Mouse (Mus musculus): ENCODE data around the gene Arsk.

Arsk gene

GRCm38 (mm10) chr13:76098493-76099303 lies at the start of gene Arsk, which contains the start of gene Ttc37:
Gene Arsk, minus strand, starts transcription at chr13:76098660.
Gene Ttc37, plus strand, starts transcription at chr13:76098734.
- peak; percentile 91 for DNase-seq

DNA sequence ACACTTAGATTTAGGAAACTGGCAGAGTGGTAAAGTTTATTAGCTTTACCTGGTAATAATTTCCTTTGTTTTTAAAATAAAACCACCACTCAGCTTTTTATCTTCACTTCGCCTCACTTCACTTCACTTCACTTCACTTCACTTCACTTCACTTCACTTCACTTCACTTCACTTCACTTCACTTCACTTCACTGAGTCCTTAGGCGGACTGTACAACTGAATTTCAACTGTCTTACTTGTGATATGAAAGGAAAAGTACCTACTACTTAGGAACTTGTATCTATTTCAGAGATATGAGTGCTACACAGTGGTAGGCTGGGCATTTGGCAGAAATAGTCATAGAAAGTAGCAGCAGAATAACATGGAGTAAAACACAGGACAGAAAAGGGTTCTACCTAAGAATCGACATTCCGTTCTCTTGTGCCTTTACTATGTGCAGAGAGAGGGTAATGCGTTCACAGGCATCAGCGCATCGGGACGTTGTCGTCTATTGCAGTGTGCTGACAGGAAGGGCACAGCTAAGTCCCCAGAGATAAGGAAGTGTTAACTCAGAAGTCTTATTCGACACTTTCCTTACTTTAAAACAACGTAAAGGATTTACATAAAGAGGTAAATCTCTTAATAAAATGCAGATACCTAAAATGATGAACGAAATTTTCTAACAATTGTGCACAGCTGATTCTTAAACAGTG lies 42.8 kb upstream of the Arsk start:
- DNase-seq: no peak

- no peak for DNase-seq
Observed at GRCm38 (mm10) chr13:76138862-76139261, 40.4 kb upstream of the Arsk start.

DNA sequence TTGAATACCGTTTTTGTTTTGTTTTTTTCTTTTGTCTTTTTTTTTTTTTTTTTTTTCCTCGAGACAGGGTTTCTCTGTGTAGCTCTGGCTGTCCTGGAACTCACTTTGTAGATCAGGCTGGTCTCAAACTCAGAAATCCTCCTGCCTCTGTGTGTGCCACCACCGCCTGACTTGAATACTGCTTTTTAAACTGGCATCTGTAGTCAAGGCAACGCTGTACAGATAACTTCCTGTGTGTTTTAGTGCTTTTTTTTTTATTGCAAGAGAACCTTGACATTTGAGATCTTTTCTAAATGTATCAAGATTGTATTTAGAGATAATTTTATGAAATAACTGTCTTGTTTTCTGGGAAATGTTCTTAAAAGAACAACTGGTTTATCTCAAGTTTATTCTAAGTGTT lies 34.0 kb upstream of the Arsk start:
- DNase-seq: no peak

DNA sequence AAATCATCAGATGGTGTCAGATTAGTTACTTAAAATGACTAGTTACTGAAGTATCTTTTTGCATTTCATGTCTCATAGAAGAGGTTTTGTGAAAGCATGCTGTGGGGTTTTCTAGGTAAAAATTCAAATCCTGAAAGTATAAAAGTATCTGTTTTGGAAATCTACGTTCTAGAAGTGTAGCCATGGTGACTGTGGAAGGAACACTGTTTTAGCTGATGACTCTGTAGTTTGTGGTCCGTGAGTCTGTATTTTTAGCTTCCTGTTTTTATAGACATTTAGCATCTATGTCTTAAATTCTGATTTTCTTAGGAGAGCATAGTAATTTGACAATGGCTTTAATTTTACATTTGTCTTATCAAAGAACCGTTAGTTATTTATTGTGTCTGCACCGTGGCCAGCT lies 30.3 kb upstream of the Arsk start:
- no peak for DNase-seq

GRCm38 (mm10) chr13:76109069-76109824 lies 10.8 kb upstream of the Arsk start:
- no peak for DNase-seq

- no peak for DNase-seq
Observed at GRCm38 (mm10) chr13:76101989-76102388, 3.5 kb upstream of the Arsk start.

DNA sequence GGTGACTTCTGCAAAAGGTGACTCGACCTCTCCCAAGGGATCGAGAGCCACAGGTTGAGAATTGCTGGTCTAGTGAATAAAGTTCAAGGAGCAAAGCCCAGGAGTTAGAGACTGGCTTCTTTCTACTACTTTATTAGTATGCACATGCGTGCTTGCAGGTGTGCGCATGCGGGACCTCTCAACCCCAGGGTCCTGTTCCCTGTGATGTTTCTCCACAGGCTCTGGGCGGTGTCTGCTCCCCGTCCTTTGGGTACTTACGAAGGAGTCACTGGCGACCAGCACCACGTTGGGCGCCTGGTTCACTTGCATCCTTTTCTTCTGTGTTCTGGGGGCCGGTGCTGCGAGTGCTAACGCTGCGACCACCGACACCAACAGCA lies 356 bp downstream of the Arsk start:
- DNase-seq: no peak

- no peak for DNase-seq
Observed at GRCm38 (mm10) chr13:76074323-76074722, 24.1 kb downstream of the Arsk start.

DNA sequence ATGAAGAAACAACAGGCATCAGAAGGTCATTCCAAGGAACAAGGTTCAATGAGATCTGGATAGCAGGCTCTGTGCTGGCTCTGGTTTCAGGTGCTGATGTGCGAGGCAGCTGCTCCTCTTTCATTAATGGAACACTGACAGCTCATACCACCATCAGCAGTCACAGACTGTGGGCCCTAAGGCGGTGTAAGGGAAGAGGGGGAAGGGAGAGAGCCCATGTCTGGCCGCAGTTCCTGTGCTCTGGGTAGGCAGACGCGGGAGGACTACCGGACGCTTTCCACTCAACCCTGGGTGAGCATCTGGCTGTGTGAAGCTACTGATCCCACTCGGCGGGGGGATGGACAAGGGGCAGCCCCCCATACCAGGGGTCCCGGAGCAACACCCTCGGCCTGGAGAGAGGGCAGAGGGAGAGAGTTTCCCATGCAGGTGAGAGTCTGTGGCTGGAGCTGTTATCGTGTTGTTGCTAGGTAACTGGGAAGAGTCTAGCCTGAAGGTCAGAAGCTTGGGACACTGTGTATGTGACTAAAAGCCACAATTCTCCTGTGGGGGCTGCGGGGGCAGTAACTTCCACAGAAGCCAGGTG lies 34.0 kb downstream of the Arsk start:
- DNase-seq: no peak

DNA sequence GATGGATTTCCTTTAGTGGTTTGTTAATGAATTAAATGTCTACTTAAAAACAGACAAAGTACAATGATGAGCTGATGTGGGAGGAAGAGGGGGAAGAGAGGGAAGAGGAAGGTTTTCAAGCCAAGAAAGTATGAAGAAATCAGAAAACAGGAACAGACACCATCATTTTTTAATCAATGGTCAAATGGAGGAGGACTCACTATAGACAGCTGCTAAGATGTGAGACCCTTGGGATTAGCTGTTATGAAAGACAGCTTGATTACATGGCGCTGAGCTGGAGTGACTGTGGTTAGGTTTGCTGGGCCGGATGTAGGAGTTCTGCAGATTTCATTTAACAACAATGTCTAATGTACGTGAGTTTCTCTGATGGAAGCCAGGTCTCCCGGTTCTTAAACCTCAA lies 34.9 kb downstream of the Arsk start:
- DNase-seq: no peak

- no peak for DNase-seq
Observed at GRCm38 (mm10) chr13:76062569-76062968, 35.9 kb downstream of the Arsk start.

DNA sequence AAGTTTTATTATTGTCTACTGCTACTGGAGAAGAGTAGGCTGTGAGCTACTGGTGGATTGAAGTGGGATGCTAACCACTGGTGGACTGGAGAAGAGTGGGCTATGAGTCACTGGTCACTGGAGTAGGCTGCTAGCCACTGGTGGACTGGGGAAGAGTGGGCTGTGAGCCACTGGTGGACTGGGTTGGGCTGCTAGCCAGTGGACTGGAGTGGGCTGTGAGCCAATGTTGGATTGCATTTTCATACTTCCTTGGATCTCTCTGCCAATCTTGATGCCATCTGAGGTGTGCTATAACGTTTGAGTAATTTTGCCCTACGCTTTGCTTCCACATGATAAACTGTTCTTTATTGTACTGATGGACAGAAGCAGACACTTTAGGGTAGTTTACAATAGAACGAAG lies 36.3 kb downstream of the Arsk start:
- DNase-seq: no peak

GRCm38 (mm10) chr13:76059591-76059990 lies 38.9 kb downstream of the Arsk start:
- peak; percentile 6 for DNase-seq

GRCm38 (mm10) chr13:76057267-76058069 lies 41.0 kb downstream of the Arsk start:
- no peak for DNase-seq

GRCm38 (mm10) chr13:76056896-76057266 lies 41.6 kb downstream of the Arsk start, which contains the start of gene Gpr150:
Gene Gpr150, minus strand, starts transcription at chr13:76056996.
- no peak for DNase-seq

DNA sequence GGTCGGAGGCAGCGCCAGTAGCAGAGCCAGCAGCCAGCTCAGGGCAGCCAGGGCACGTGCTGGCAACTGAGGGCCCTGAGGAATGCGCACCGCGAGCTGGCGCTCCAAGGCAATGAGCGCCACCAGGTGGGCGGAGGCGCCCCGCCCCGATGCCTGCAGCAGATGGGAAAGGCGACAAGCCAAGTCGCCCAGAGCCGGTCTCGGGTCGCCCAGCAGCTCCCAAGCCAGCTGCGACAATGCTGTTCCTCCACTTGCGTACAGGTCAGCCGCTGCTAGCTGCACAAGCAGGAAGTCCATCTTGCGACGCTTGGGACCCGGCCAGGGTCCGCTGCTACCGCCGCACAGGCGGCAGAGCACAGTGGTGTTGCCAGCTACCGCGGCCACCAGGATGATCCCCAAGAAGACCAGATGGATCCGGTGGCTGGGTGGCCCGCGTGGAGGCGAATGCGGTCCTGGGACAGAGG lies 42.2 kb downstream of the Arsk start:
- DNase-seq: peak; percentile 84

DNA sequence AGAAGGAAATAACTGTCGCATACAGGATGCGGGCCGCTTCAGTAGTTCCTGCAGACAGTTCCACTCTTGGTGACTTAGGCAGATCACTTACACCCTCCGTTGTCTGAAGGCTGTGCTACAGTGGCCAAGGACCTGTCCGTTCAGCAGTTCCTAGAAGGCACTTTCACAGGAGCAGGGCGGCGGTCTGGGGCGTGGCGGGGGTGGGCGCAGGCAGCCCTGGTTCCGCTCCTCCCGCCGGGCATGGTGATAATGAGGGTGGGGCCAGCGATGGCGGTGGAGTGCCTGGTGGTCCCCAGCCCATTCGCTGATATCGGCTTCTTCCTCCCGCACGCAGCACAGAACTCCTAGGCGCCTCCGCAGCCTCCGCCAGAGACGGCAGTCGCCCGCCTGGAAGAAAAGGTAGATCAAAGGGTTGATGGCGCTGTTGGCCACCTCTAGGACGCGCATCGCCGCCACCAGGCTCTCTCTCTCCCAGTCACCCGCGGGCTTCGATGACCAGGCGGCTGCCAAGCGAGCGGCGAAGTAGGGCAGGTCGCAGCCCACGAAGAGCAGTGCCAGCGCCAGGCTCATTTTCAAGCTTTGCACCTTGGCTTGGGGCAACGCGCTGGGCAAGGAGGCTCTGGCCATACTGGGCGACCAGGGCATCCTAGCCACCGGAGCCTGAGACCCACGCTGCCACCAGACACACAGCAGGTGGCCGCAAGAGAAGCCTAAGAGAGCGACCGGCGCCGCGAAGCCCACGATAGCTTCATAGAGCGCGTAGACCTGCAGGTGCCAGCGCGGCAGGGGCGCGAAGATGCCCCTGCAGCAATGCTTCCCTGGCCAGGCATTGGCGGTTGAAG lies 42.8 kb downstream of the Arsk start:
- DNase-seq: peak; percentile 49

- DNase-seq: no peak
Observed at GRCm38 (mm10) chr13:76044971-76045370, 53.5 kb downstream of the Arsk start.

DNA sequence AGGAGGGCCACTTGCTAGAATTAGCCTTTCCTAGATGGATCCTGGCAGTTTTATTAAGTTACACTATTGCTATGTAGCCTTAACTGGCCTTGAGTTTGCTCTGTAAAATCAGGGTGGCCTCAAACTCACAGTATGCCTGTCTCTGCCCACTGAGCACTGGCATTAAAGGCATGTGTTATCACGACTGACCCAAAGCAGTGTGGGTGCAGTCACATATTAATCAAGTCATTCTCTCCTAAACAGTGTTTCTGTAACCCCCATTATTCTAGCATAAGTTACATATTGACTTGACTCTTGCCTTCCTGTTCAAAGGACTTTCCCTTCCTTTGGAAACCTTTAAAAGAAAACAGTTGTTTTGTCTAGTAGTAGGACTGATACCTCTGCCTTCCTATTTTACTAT lies 56.0 kb downstream of the Arsk start:
- no peak for DNase-seq

DNA sequence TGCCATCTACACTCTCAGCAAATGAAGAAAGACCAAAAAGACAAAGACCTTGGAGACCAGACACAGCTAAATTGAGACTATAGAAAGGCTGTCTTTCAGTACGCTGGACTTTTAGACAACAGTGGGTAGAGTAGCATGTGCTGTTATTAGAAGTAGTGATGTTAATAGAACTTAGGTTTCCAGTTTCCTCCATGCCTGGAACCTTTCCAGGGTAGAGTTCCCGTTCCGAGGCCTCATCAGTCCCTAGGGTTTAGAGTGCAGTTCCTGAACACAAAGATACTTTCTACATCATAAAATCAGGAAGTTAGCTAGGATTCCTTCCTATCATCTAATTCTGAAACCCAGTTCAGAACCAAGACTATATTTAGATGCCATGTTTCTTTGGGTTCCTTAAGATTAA lies 73.9 kb downstream of the Arsk start:
- DNase-seq: no peak
